22 mouse cellular contexts compared by ENCODE assay signal in genomic region chr12:84640253-84640652, GRCm38 (mm10). TPM values are rescaled to one million over a fixed set of nuclear protein-coding genes. Genes with fewer than 3 reads are reported as not detected.
"Had no signal": no experiment of that assay in that cellular context is flagged by ENCODE, and none has a peak within 500 bp of the region (broad histone marks: within the 10 kb centered on the region; RNA-seq: fewer than 3 reads in every experiment).

No protein-coding gene starts in this region.

- DNase-seq: kidney, adult 2 months; kidney, postnatal 25 days; layer of hippocampus, adult 9-11 months; liver, embryonic 13.5 days; lung, adult 2 months; lung, postnatal 14 days; lung, postnatal 4 days; right cerebral cortex, postnatal 25 days; spleen, adult 18-20 months had no signal

- H3K9me3 ChIP-seq: liver, embryonic 13.5 days; midbrain, embryonic 12.5 days; neural tube, embryonic 12.5 days; neural tube, embryonic 15.5 days; stomach, embryonic 15.5 days had no signal

- ATAC-seq: intestine, postnatal 0 days had no signal

- H3K27ac ChIP-seq: kidney, postnatal 0 days; layer of hippocampus, adult 2 months; liver, embryonic 13.5 days; midbrain, embryonic 12.5 days; neural tube, embryonic 12.5 days; neural tube, embryonic 15.5 days; stomach, embryonic 15.5 days had no signal

- H3K4me2 ChIP-seq: liver, embryonic 13.5 days; midbrain, embryonic 12.5 days; neural tube, embryonic 12.5 days; neural tube, embryonic 15.5 days; stomach, embryonic 15.5 days had no signal

- H3K9ac ChIP-seq: liver, embryonic 13.5 days; midbrain, embryonic 12.5 days; neural tube, embryonic 12.5 days; neural tube, embryonic 15.5 days; stomach, embryonic 15.5 days had no signal

- H3K36me3 ChIP-seq: liver, embryonic 13.5 days; midbrain, embryonic 12.5 days; neural tube, embryonic 12.5 days; neural tube, embryonic 15.5 days; stomach, embryonic 15.5 days had no signal

- H3K4me1 ChIP-seq: liver, embryonic 13.5 days; midbrain, embryonic 12.5 days; neural tube, embryonic 12.5 days; neural tube, embryonic 15.5 days; stomach, embryonic 15.5 days had no signal

- H3K4me3 ChIP-seq: layer of hippocampus, adult 2 months; liver, embryonic 13.5 days; midbrain, embryonic 12.5 days; neural tube, embryonic 12.5 days; neural tube, embryonic 15.5 days; stomach, embryonic 15.5 days had no signal

RNA-seq across cellular contexts. Expression of gene Vrtn, which starts 0.6 kb away (rescaled TPM):
- polyA plus RNA-seq: intestine, postnatal 0 days; kidney, adult 2 months; kidney, embryonic 14.5 days; kidney, postnatal 0 days; large intestine, adult 2 months; limb, embryonic 11.5 days; liver, adult 2 months; liver, embryonic 13.5 days; liver, embryonic 16.5 days; lung, adult 2 months; lung, embryonic 16.5 days; midbrain, embryonic 12.5 days; neural tube, embryonic 12.5 days; neural tube, embryonic 15.5 days; stomach, embryonic 15.5 days had no signal

RNA-seq across cellular contexts. Expression of gene Syndig1l, which starts 58.4 kb away (rescaled TPM):
- polyA plus RNA-seq: kidney, adult 2 months; kidney, embryonic 14.5 days; kidney, postnatal 0 days; limb, embryonic 11.5 days; liver, adult 2 months; lung, adult 2 months; lung, embryonic 16.5 days had no signal
